Mouse (Mus musculus): ENCODE measurements at regions not wholly inside any gene's neighbourhood (a gene's known extent, or its start where the extent isn't known, plus 50 kb on each side); places are given as distances from the start of the nearest gene placed in this dataset.

DNA sequence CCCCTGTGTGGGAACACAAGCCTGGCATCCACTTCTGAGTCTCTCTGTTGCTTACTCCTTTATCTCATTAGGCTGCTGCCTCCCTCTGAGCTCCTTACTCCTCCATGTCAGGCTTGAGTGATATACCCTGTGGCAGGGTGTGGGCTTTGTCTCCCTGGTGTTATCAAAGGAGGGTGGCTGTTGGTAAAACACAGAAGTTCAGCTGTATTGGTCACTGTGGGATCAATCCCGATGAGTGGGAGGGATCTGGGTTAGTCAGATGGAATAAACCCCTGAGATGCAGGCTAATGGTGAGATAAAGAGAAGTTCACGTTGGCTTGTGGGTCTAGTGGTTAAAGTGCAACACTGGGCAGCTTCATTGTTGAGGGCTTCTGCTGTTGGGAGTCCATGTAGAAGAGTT lies 67.4 kb upstream of the 1700020N01Rik start:
- Histone ChIP-seq H3K36me3 (no peaks in the 10 kb centered on the region), H3K4me1 (no peaks in the 10 kb centered on the region), H3K4me3 (no peak overlapping the region), H3K9ac (no peak overlapping the region), H3K4me2 (replicated peaks) (no peak overlapping the region), H3K27me3 (no peaks in the 10 kb centered on the region), H3K9me3 (replicated peaks) (no peaks in the 10 kb centered on the region), H3K27ac (no peak overlapping the region)
- no peak for ATAC-seq (ENCODE audit: low FRiP score)
- 63% methylated on average over 2 of the region's 2 CpGs for WGBS

DNA sequence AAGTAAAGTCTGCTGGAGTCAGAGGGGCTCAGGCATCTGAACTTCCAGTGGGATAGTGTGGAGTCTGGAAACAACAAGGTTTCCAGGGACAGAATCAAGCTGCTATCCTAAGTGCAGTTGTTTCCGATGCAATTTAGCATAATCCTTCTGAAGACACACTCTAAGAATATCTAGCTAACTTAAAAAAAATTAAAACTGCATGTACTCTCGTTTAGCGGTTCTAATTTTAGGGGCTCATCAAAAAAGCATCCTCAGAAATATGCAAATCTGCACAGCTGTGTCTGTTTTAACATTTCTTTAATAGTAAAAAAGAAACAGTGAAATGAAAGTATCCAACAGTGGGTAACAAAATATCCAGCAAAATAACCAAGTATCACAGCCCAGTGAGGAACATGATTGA lies 64.5 kb upstream of the 1700020N01Rik start:
- no peak overlapping the region for H3K9ac ChIP-seq
- no peaks in the 10 kb centered on the region for H3K9me3 ChIP-seq (replicated peaks)
- ATAC-seq (ENCODE audit: low FRiP score), result no peak
- no peaks in the 10 kb centered on the region for H3K4me1 ChIP-seq
- no peak overlapping the region for H3K4me2 ChIP-seq (replicated peaks)
- H3K36me3 ChIP-seq, result no peaks in the 10 kb centered on the region
- 96% methylated on average over 3 of the region's 3 CpGs for WGBS
- H3K4me3 ChIP-seq, result no peak overlapping the region
- H3K27ac ChIP-seq, result no peak overlapping the region
- no peaks in the 10 kb centered on the region for H3K27me3 ChIP-seq

DNA sequence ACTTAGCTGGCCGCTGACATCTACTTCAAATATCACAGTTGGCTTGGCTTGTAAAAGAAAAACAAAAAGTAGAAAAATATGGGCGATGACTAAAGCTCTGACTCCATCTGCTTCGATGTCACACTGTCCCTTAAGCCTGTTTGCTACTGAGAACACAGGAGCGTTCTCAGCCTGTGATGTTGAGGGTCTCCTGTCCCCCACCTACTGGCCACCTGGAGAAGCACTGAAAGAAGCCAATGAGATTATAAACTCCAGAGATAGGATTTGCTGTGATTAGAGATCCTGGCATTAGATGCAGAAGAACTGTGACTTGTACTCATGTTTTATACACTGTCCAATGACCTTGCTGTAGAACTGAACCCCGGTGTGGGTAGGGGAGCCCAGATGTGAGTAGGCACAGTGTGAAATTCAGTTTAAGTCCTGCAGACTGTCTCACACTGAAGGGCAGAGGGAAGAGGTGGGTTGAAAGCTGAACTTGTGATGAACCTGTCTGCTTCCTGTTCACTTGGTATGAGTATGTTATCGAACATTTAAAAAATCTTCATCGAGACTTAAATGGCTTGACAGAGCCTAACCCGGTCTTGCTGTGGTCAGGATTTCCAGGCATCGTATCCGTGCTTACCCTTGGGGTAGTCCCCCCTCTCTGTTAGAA lies 63.7 kb upstream of the 1700020N01Rik start:
- H3K9ac ChIP-seq, result no peak overlapping the region
- H3K9me3 ChIP-seq (replicated peaks), result no peaks in the 10 kb centered on the region
- H3K4me1 ChIP-seq, result no peaks in the 10 kb centered on the region
- WGBS, result 76% methylated on average over 10 of the region's 10 CpGs
- no peaks in the 10 kb centered on the region for H3K27me3 ChIP-seq
- no peak overlapping the region for H3K4me2 ChIP-seq (replicated peaks)
- H3K27ac ChIP-seq, result no peak overlapping the region
- no peak for ATAC-seq (ENCODE audit: low FRiP score)
- H3K4me3 ChIP-seq, result no peak overlapping the region
- H3K36me3 ChIP-seq, result no peaks in the 10 kb centered on the region

DNA sequence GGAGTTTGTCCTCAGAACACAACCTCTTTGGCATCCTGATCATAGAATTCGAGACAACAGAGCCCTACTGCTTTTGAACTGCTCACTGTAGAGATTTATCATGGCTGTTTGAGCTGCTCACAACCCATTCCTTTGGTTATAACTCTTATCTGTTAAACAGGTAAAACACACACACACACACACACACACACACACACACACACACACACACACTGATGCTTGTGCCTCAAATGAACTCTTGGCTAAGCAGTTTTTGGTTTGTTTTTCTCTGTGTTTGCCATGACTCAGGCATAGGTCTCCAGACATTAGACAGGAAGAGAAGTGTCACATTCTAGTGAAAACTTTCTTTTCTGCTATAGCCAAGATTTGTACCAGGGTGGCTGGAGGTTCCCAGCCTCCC lies 60.8 kb upstream of the 1700020N01Rik start:
- Histone ChIP-seq H3K27ac (no peak overlapping the region), H3K9ac (no peak overlapping the region), H3K27me3 (no peaks in the 10 kb centered on the region), H3K4me2 (replicated peaks) (no peak overlapping the region), H3K36me3 (no peaks in the 10 kb centered on the region), H3K4me1 (no peaks in the 10 kb centered on the region), H3K4me3 (no peak overlapping the region), H3K9me3 (replicated peaks) (no peaks in the 10 kb centered on the region)
- 76% methylated on average over 1 of the region's 1 CpGs for WGBS
- ATAC-seq (ENCODE audit: low FRiP score), result no peak

DNA sequence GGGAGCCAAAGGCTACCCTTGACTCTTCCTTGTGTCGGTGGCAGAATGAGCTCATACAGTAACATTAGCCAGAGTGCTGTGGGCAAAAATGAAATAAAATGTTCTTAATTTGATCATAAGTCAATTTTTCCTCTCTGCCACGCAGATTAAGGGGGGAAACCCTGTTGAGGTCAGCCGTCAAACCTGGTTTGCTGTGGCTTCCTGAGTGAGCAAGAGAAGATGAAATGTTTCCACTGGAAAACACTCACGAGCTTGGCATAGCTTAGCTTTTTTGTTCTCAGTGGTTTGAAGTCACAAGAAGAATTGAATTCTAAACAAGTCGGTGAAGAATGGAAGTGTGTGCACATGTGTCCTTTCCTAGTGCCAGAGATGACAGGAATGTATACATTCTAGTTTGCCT lies 57.3 kb upstream of the 1700020N01Rik start:
- Histone ChIP-seq H3K4me2 (replicated peaks) (no peak overlapping the region), H3K4me3 (no peak overlapping the region), H3K9ac (no peak overlapping the region), H3K27ac (no peak overlapping the region), H3K36me3 (no peaks in the 10 kb centered on the region), H3K4me1 (no peaks in the 10 kb centered on the region), H3K9me3 (replicated peaks) (no peaks in the 10 kb centered on the region), H3K27me3 (no peaks in the 10 kb centered on the region)
- WGBS, result 73% methylated on average over 5 of the region's 5 CpGs
- ATAC-seq (ENCODE audit: low FRiP score), result no peak

DNA sequence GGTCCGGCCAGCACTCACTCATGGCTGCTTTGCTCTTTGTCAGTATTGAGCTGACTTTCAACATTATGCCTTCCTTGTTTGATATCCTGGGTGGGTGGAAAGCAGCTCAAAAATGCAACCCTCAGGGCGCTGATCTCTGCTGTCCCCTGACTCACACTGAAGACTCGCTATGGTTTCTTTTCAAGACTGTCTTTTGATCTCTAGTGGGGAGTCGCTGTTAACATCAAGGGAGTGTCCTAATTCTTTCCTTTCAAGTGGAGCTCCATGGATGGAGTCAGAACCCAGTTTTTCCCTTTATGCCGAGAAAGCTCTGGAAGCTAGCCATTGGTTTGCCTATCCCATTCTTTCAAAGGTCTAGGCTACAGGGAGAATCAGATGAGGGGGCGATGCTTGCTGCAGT lies 54.5 kb upstream of the 1700020N01Rik start:
- H3K9me3 ChIP-seq (replicated peaks), result no peaks in the 10 kb centered on the region
- 65% methylated on average over 6 of the region's 6 CpGs for whole genome bisulfite sequencing
- no peak for ATAC-seq (ENCODE audit: low FRiP score)
- H3K4me3 ChIP-seq, result no peak overlapping the region
- H3K9ac ChIP-seq, result no peak overlapping the region
- H3K4me2 ChIP-seq (replicated peaks), result no peak overlapping the region
- no peaks in the 10 kb centered on the region for H3K27me3 ChIP-seq
- H3K36me3 ChIP-seq, result no peaks in the 10 kb centered on the region
- no peak overlapping the region for H3K27ac ChIP-seq
- H3K4me1 ChIP-seq, result no peaks in the 10 kb centered on the region
